Mouse (Mus musculus): ENCODE measurements at regions not wholly inside any gene's neighbourhood (a gene's known extent, or its start where the extent isn't known, plus 50 kb on each side); places are given as distances from the start of the nearest gene placed in this dataset.

DNA sequence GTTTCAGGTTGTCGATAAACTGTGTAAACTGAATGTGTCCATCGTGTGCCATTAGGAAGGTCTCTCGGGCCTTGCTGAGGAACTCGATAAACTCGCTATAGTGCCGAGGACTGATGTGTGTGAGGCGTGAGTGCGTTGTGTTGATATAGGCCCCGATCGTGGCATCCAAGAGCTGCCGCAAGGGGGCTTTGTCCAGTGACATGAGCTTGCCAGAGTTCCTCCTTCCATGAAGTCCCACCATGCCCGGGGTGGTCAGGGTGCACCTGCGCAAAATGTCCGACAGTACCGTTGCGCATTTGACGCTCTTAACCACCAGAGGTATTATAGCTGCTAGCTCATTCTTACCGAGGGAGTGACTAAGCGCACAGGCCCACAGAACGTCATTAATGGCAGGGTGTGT is 317.8 kb upstream of the Smim15 start:
- ATAC-seq (replicated peaks; ENCODE audit: low FRiP score, low TSS enrichment, poor library complexity, severe bottlenecking) = no peak

DNA sequence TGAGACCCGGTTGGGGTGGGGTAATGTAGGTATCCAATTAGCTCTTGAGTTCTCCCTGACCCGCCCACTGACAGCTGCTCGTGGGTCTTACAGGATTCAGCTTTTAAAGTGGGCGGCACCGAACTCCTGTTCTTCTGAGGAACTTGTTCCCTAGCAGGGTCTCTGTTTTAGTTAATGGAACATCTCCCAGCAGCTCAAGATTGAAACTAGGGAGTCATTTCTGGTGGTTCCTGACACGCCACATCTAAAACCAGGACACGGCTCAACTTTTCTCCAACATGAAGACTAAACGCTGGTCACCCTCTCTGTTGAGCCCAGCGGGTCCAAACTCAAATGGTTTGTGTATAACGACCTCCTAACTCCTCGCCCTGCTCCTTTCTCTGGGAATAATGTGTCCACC is 322.3 kb upstream of the Smim15 start:
- no peak for ATAC-seq (replicated peaks; ENCODE audit: low FRiP score, low TSS enrichment, poor library complexity, severe bottlenecking)

DNA sequence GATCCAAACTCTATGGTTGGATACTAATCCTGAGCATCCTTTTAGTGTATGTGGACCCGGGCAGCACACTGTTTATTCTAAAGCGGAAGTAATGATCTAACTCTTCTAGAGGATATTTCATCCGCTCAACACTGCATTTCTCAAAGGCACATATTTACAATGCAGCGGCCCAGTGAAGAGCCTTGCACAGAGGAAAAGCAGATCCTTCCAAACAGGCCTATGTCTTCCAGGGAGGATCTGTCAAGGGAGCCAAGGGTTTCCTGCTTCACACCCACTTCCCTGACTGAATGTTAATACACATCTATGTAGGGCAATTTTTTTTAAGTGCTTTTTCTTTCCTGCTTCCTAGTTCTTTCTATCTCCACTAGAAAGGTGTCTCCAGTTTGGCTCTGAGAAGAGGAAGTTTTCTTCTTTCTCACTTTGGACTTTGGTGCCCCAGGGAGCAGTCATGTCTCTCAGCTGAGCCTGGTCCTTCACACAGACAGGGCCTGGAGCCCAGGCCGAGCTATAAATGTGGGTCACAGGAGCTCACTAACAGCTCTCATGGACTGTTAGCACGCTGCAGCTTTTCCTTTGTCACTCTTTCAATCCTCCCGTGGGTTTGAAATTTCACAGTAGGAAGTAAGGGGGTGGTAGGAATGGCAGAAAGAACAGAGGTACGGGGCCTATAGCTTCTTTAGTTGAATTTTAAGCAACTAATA is 323.2 kb upstream of the Smim15 start:
- ATAC-seq (replicated peaks; ENCODE audit: low FRiP score, low TSS enrichment, poor library complexity, severe bottlenecking) = no peak

DNA sequence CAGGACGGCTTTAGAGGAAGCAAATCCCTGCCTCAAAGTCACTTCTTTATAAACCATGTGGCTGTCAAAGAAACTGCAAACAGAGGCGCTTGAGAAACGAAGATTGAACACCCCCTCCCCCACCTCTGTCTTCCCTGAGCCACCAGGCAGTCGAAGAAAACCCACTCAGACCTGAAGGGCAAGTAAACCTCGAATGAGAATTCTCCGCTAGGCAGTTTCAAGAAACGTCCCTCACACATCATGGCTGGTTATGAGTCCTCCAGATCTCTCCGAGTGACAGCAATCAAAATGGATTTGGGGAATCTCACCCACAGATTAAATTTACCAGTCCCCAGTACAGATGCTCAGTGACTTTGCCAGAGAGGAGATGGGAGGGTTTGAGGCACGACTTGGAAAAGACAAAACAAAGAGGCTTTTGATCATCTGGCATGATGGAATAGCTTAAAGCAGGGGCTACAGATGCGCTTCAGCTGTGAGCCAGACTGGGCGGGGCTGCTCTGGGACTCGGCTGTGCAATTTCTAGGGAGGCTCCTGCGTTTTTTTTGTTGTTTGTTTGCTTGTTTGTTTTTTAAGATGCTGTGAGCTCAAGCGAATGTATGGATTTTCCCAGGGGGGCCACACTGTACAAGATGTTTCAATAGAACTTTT is 325.1 kb upstream of the Smim15 start:
- no peak for ATAC-seq (replicated peaks; ENCODE audit: low FRiP score, low TSS enrichment, poor library complexity, severe bottlenecking)

DNA sequence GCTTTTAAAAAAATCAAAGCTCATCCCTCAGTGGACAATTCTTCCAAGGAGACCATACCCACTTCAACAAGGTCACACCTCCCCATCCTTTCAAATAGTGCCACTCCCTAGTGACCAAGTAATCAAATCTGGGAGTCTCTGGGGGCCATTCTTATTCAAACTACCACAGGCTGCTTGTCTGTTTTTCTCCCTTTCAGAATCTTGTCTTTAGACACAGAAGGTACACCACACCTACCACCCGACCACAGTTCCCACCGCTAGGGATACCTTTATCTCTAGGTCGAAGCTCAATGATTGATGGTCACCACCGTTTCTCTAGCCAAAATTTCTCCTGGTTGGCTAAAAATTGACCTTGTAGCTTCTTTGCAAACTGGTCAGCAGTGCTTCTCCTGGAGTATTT is 328.6 kb upstream of the Smim15 start:
- ATAC-seq (replicated peaks; ENCODE audit: low FRiP score, low TSS enrichment, poor library complexity, severe bottlenecking) = no peak

DNA sequence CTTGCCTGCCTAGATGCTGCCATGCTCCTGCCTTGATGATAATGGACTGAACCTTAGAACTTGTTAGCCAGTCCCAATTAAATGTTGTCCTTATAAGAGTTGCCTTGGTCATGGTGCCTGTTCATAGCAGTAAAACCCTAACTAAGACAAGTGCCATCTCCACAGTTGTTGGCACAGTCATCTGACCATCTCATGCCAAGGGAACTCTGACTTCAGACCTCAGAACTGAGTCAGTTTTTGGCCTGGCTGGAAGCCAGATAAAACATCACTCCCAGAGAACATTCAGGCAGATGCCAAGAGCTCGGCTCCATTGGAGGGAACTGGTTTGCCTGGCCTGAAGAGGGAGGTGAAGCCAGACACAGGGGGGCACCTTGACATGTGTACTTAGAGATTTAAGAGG is 330.2 kb upstream of the Smim15 start:
- ATAC-seq (replicated peaks; ENCODE audit: low FRiP score, low TSS enrichment, poor library complexity, severe bottlenecking) = no peak

DNA sequence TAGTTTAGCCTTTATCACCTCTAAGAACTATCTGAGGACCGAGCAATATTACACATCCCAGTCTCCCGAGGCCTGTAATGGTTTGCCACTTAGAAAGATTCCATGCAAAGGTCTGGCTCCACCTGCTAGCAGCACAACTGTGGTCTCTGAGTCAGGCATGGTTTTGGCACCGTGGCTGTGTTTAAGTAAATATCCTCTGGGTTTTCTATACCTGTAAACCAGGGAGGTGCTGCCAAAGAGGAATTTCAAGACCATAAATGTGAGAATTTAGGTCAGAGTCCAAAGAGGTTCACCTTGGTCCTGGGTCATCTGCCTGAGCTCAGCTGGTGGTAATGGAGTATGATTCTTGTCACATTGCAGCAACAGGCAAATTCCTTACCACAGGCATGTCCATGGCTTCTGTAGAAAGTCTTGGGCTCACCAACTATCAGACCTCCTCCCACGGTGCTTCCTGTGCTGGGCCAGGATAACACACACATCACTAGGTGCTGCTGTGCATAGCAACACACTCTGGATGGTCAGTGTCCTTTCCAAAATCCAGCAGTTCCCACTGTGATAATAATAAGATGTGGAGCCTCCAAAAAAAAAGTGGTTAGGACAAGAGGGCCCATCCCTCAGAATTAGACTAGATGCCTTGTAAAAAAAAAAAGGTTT is 332.8 kb upstream of the Smim15 start:
- ATAC-seq (replicated peaks; ENCODE audit: low FRiP score, low TSS enrichment, poor library complexity, severe bottlenecking) = no peak

DNA sequence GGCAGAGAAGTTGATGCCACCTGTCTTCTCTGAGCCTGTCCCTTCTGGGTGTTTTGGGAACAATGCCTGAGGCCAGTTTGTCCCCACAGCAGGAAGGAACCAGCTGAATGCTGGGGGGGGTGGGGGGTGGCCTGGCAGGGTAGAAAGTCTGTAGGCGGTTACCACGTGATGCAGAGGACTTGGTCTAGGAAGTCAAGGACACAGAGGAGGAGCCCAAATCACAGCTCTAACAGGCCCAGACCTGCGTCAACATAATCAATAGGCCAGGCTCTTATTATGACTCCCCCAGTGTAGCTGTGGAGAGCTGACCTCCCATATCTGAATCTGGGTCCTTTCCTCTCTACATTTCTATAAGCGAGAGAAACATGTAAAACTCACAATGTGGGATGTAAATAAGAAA is 333.9 kb upstream of the Smim15 start:
- ATAC-seq (replicated peaks; ENCODE audit: low FRiP score, low TSS enrichment, poor library complexity, severe bottlenecking) = no peak

DNA sequence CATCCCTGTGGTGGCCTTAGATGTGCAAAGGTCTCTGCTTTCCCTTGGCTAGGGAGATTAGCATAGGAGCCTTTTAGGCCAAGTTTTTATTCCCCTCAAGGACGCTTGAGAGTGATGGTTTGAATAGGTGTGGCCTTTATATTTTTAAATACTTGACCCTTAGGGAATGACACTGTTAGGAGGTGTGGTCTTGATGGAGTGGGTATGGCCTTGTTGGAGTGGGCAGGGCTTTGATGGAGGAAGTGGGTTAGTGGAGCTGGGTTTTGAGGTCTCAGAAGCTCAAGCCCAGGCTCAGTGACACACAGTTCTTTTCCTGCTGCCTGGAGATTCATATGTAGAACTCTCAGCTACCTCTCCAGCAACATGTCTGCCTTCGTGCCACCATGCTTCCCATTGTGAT is 334.4 kb upstream of the Smim15 start:
- no peak for ATAC-seq (replicated peaks; ENCODE audit: low FRiP score, low TSS enrichment, poor library complexity, severe bottlenecking)

DNA sequence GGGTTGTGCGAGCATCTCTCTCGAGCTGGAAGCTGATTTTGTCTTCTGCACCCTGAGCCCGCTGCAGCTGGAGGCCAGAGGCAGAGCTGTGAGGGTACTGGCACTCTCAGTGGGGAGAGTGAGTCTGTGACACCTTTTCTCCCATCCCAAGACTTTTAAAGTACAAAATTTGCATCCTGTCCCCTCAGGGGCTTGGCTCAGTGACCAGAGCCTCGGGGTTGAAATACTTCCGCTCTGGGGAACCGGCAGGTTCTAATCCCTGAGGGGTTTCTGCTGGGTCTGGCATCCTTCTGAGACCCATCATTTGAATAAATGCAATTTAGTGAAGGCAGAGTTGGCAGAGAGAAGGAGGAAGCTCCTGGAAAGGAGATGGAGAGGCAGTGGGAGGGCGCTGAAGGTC is 340.5 kb upstream of the Smim15 start:
- ATAC-seq (replicated peaks; ENCODE audit: low FRiP score, low TSS enrichment, poor library complexity, severe bottlenecking) = no peak

DNA sequence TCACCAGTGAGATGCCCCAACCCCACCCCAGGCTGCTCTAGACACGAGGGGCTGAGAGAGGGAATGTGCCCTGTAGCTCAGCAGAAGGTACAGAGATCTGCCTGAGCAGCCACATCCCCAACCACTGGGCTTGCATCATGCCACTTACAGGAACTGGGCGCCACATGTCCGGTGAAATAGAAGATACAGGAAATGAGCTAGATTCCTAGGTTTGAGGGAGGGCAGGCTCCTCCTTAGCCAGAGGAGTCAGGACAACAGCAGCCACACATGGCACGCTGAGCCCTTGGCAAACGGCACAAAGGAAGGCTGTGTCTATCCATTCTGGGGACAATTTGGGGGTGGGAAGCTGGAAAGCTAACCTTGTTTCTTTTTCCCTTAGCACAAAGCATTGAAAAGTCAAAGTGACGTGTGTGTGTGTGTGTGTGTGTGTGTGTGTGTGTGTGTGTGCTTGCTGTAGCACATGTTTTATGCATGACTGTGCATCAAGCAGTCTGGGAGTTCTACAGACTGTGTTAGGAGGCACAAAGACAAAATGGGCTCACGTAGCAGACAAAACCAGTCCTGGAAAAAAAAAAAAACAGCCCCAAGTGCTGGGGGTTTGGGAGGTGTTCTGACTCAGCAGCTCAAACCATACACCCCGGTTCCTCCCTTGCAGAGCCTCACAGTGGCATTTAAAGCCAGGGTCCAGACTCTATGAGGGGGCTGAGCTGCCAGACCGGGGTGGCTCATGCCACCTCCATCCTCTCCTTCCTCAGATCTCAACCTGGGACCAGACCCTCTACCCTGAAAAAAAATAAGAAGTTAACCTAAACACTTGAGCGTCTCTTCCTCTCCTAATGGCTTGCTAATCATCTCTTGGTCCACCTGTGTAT is 343.7 kb upstream of the Smim15 start:
- no peak for ATAC-seq (replicated peaks; ENCODE audit: low FRiP score, low TSS enrichment, poor library complexity, severe bottlenecking)

DNA sequence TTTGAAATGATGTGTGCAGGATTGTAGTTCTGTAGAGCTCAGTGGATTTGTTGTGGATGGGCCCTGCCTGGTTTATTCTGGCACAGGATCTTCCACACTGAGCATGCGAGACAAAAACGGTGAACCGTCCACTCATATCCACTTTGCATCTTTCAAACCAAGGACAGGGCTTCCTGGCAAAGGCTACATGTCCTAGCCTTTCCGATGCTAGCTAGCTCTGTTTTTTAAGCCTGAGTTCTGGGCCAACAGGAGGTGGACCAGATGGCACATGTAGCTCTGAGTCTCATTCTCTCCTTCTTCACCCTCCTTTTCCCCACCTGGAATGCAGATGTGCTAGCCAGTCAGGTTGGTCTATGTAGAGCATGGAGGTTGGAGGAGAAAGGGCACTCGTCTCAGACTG is 345.0 kb upstream of the Smim15 start:
- no peak for ATAC-seq (replicated peaks; ENCODE audit: low FRiP score, low TSS enrichment, poor library complexity, severe bottlenecking)

DNA sequence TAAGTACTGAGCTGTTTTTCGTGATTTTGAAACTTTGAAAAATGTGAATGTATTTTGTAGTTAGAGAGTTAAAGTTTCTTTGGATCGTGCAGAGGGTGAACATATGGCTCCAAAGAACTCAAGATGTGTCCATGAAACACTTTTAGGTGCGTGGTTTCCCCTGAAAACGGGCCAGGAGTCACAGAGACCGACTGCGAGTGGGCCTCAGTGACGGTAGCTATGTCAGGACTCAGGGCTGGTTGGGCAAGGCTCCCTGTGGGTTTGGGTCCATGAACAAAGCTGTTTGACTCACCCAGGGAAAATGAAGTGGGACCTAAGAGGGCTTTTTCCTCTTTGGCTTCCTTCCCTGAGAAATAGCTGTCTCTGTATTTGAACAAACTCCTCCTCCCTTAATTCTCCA is 345.9 kb upstream of the Smim15 start:
- ATAC-seq (replicated peaks; ENCODE audit: low FRiP score, low TSS enrichment, poor library complexity, severe bottlenecking) = no peak

DNA sequence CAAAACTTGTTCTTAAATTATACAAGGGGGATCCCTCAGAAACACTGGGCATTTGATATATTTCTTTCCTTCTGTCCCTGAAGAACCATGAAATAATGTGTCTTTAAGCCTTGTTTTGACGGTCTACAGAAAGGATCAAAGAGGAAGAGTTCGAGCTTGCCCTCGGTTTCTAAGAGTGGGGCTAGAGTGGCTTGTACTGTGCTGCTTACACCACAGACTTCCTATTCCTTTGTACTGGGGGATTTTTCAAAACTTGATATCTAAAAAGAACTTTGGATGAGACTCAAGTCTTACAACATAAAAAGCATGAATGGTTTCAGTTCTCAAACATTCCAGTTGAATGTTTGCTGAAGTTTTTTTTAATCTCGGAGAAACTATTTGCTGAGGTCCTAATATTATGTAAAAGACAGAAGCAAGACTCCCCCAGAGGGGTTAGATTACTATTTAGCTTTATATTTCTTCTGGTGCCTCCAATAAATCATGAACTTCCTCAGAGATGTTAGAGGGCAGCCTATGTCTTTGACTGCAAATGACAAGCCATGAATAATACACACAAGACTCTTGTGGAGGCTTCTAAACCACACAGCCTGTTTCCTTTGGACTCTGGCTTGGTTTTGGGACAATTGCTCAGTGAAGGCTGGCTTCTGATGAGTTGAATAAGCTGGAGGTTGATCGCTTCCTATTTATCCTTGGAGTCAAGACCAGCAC is 352.0 kb upstream of the Smim15 start:
- ATAC-seq (replicated peaks; ENCODE audit: low FRiP score, low TSS enrichment, poor library complexity, severe bottlenecking) = no peak

DNA sequence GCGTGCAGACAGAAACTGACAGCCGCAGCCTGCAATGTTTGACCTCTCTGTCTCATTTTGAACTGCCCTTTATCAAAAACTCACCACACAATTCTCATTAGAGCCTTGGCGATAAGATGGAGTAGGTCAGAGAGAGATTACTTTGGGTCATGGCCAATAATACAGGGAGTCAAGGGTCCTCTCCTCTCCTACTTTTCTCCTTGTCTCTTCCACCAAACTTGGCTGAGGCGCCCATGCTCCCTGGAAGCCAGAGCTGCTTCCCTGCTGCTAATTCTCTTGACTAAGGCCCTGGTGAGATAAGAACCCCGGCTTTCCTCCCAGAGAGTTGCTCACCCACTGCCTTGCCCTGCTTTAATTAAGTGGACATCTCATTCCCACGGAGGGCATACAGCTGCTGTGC is 355.3 kb upstream of the Smim15 start:
- no peak for ATAC-seq (replicated peaks; ENCODE audit: low FRiP score, low TSS enrichment, poor library complexity, severe bottlenecking)

DNA sequence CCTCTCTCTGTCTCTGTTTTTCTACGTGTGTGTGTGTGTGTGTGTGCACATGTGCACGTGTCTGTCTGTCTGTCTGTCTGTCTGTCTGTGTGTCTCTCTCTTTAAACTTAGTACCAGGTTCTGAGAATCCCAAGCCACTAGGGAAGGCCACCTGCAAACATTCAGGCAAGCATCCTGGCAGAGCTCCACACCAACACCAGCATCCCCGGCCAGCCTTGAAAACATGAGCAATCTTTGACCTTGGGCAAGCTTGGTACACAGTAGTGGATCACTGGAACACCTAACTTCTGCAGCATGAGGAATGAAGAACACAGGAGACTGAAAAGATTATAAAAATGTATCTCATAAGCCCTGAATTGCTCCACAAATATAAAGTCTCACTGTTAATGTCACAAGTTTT is 359.0 kb upstream of the Smim15 start:
- ATAC-seq (replicated peaks; ENCODE audit: low FRiP score, low TSS enrichment, poor library complexity, severe bottlenecking) = no peak

DNA sequence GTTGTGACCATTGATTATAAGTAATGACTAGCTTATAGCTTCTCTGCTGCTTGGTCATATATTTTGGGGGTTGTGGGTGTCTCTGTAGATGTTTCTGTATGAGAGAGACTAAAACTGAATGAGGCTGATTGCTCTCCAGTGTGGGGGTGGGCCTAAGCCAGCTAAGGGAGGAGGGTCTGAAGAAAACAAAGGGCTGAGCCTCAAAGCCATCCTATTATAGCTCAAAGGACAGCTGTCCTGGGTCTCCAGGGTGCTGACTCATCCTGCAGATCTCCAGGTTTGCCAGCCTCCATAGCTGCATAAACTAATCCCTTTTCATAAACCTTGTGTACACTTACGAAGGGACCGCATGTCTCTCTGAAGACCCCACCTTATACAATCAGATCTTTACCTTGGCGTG is 360.3 kb upstream of the Smim15 start:
- no peak for ATAC-seq (replicated peaks; ENCODE audit: low FRiP score, low TSS enrichment, poor library complexity, severe bottlenecking)

DNA sequence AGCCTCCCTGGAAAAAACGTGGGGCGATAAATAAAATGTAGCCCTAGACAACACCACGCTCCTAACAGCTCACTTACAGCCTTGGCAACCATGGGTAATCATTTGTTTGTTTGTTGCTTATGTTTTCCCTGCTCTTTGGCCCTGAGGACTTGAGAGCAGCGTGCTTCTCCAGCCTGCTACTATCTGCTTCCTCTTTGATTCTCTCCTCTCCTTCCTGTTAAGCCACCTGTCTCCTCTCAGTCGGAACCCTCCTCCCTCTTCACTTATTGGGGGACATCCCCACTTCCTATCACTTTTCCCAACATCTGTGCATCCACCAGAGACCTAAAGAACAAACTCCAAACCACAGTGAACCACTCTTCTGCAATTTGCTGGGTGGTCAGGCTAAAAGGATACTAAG is 362.5 kb upstream of the Smim15 start:
- no peak for ATAC-seq (replicated peaks; ENCODE audit: low FRiP score, low TSS enrichment, poor library complexity, severe bottlenecking)

DNA sequence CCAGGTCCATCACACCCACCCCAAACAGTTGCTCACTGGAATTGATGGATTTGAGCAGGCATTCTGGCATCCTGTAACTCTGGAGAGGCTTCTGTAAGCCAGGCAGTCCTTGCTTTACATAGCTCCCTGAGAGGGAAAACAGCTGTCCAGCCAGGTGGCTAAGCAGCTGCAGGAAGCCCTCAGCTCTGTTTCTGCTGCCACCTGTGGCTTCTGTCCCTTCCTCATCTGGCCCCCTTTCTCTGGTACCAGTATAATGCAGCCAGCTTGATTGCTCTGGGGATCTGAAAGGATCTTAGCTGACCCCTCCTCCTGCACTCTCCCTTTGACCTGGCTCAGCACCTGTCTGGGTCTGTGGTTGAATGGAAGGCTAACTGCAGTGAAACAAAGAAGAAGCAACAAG is 365.4 kb upstream of the Smim15 start:
- ATAC-seq (replicated peaks; ENCODE audit: low FRiP score, low TSS enrichment, poor library complexity, severe bottlenecking) = no peak

DNA sequence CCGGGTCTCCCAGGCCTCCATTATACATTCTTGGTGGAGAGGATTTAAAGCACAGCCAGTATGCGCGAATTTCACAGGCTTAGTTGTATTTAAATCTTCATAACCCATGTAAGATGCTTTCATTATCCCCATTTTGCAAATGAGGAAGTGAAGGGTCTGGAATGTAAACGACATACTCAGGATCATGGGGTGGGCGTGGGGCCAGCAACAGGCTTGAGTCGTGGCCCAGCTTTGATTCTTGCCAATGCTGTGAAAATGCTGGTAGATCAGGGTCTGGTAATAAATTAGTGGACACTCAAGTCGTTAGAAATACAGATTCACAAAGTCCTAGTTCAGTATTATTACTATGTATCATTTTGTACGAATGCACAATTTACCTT is 367.2 kb upstream of the Smim15 start:
- ATAC-seq (replicated peaks; ENCODE audit: low FRiP score, low TSS enrichment, poor library complexity, severe bottlenecking) = no peak
